Comparison of ENCODE assay signal across 20 mouse cellular contexts in genomic region chr11:44708290-44708685, GRCm38 (mm10).
DNase-seq lines count a peak whose midpoint lies in the region; ATAC-seq and TF ChIP-seq lines count a peak whose summit lies in the region.
"Had no signal": no experiment of that assay in that cellular context is flagged by ENCODE, and none has a peak within 500 bp of the region (broad histone marks: within the 10 kb centered on the region; RNA-seq: fewer than 3 reads in every experiment).

No protein-coding gene starts in this region.

- no peaks in the 10 kb centered on the region for H3K9me3 ChIP-seq in forebrain, embryonic 10.5 days
- no peaks in the 10 kb centered on the region for H3K9me3 ChIP-seq in forebrain, postnatal 0 days (ENCODE audit: low read length)
- H3K9me3 ChIP-seq in heart, postnatal 0 days (replicated peaks; ENCODE audit: control insufficient read depth, low read length) = no peaks in the 10 kb centered on the region
- H3K9me3 ChIP-seq in heart, embryonic 12.5 days (replicated peaks) = no peaks in the 10 kb centered on the region
- no peaks in the 10 kb centered on the region for H3K9me3 ChIP-seq in midbrain, embryonic 11.5 days (ENCODE audit: control insufficient read depth, low read length)
- no peaks in the 10 kb centered on the region for H3K9me3 ChIP-seq in midbrain, postnatal 0 days (ENCODE audit: low read length)
- H3K9me3 ChIP-seq: kidney, embryonic 15.5 days; liver, embryonic 15.5 days; neural tube, embryonic 15.5 days had no signal

- H3K9ac ChIP-seq in forebrain, postnatal 0 days = no peak overlapping the region
- no peak overlapping the region for H3K9ac ChIP-seq in heart, postnatal 0 days (replicated peaks; ENCODE audit: low read depth, low read length)
- no peak overlapping the region for H3K9ac ChIP-seq in heart, embryonic 12.5 days
- no peak overlapping the region for H3K9ac ChIP-seq in midbrain, embryonic 11.5 days (ENCODE audit: low read length)
- H3K9ac ChIP-seq in midbrain, postnatal 0 days (replicated peaks; ENCODE audit: low read length, poor library complexity, severe bottlenecking) = no peak overlapping the region
- H3K9ac ChIP-seq: kidney, embryonic 15.5 days; liver, embryonic 15.5 days; neural tube, embryonic 15.5 days had no signal

- 81% methylated on average over 6 of the region's 6 CpGs for WGBS in forebrain, embryonic 10.5 days
- WGBS in forebrain, postnatal 0 days = 88% methylated on average over 6 of the region's 6 CpGs
- WGBS in heart, postnatal 0 days = 75% methylated on average over 6 of the region's 6 CpGs
- 60% methylated on average over 6 of the region's 6 CpGs for WGBS in heart, embryonic 12.5 days
- WGBS in midbrain, embryonic 11.5 days = 76% methylated on average over 6 of the region's 6 CpGs
- 88% methylated on average over 6 of the region's 6 CpGs for WGBS in midbrain, postnatal 0 days

- no peak for DNase-seq in forebrain, embryonic 10.5 days (ENCODE audit: extremely low spot score, low spot score)
- no peak for DNase-seq in forebrain, postnatal 0 days
- DNase-seq in heart, postnatal 0 days (ENCODE audit: low spot score) = no peak
- DNase-seq in midbrain, embryonic 11.5 days (ENCODE audit: low spot score, missing footprints) = peak; percentile 72
- DNase-seq in midbrain, postnatal 0 days (ENCODE audit: low spot score) = no peak
- no peak for DNase-seq in spleen, adult 12 weeks (ENCODE audit: low spot score)
- DNase-seq: adrenal gland, postnatal 25 days; cerebellum, adult 9-10 months; kidney, postnatal 36 days; liver; lung, postnatal 4 days; right cerebral cortex, adult 18-20 months; right cerebral cortex, postnatal 4 days; thymus, adult 18-20 months; thymus, postnatal 36 days had no signal

- H3K4me3 ChIP-seq in forebrain, embryonic 10.5 days = no peak overlapping the region
- H3K4me3 ChIP-seq in forebrain, postnatal 0 days (ENCODE audit: low read depth, low read length) = no peak overlapping the region
- no peak overlapping the region for H3K4me3 ChIP-seq in heart, postnatal 0 days (ENCODE audit: low read depth, low read length)
- H3K4me3 ChIP-seq in heart, embryonic 12.5 days = no peak overlapping the region
- no peak overlapping the region for H3K4me3 ChIP-seq in midbrain, embryonic 11.5 days (ENCODE audit: low read depth, low read length)
- no peak overlapping the region for H3K4me3 ChIP-seq in midbrain, postnatal 0 days (ENCODE audit: low read depth, low read length)
- H3K4me3 ChIP-seq: liver, embryonic 15.5 days; neural tube, embryonic 15.5 days had no signal

- no peak for TF ChIP-seq CTCF in forebrain, postnatal 0 days (IDR thresholded peaks at IDR 0.05; ENCODE audit: low read depth)
- no peak for TF ChIP-seq CTCF in heart, postnatal 0 days (IDR thresholded peaks at IDR 0.05; ENCODE audit: low read depth)
- no peak for TF ChIP-seq CTCF in midbrain, postnatal 0 days (IDR thresholded peaks at IDR 0.05)

- H3K36me3 ChIP-seq in forebrain, embryonic 10.5 days (replicated peaks) = no peaks in the 10 kb centered on the region
- no peaks in the 10 kb centered on the region for H3K36me3 ChIP-seq in forebrain, postnatal 0 days (ENCODE audit: insufficient read depth)
- H3K36me3 ChIP-seq in heart, postnatal 0 days (replicated peaks; ENCODE audit: control insufficient read depth, insufficient read depth, low read length) = no peaks in the 10 kb centered on the region
- no peaks in the 10 kb centered on the region for H3K36me3 ChIP-seq in heart, embryonic 12.5 days
- H3K36me3 ChIP-seq in midbrain, embryonic 11.5 days (ENCODE audit: control insufficient read depth, insufficient read depth, low read length) = no peaks in the 10 kb centered on the region
- H3K36me3 ChIP-seq in midbrain, postnatal 0 days (ENCODE audit: insufficient read depth, low read length) = no peaks in the 10 kb centered on the region
- H3K36me3 ChIP-seq: kidney, embryonic 15.5 days; liver, embryonic 15.5 days; neural tube, embryonic 15.5 days had no signal

- H3K4me1 ChIP-seq in forebrain, embryonic 10.5 days = peaks cover 17% of the 10 kb centered on the region
- H3K4me1 ChIP-seq in forebrain, postnatal 0 days (ENCODE audit: insufficient read depth) = no peaks in the 10 kb centered on the region
- H3K4me1 ChIP-seq in heart, postnatal 0 days (ENCODE audit: control insufficient read depth, insufficient read depth) = peaks cover 11% of the 10 kb centered on the region; the same call in 1 of the 2 replicates
- H3K4me1 ChIP-seq in heart, embryonic 12.5 days (replicated peaks) = peaks cover 8% of the 10 kb centered on the region
- H3K4me1 ChIP-seq in midbrain, embryonic 11.5 days (ENCODE audit: control insufficient read depth, insufficient read depth, low read length) = peaks cover 9% of the 10 kb centered on the region
- H3K4me1 ChIP-seq in midbrain, postnatal 0 days (ENCODE audit: insufficient read depth, low read length) = no peaks in the 10 kb centered on the region
- H3K4me1 ChIP-seq: liver, embryonic 15.5 days had no signal

- peaks cover 8% of the 10 kb centered on the region; the same call in 1 of the 2 replicates for H3K27me3 ChIP-seq in forebrain, embryonic 10.5 days (ENCODE audit: poor library complexity, severe bottlenecking)
- H3K27me3 ChIP-seq in forebrain, postnatal 0 days (ENCODE audit: insufficient read depth, low read length) = peaks cover 7% of the 10 kb centered on the region
- H3K27me3 ChIP-seq in heart, postnatal 0 days (ENCODE audit: control insufficient read depth, insufficient read depth, low read length) = no peaks in the 10 kb centered on the region
- no peaks in the 10 kb centered on the region for H3K27me3 ChIP-seq in heart, embryonic 12.5 days (replicated peaks)
- H3K27me3 ChIP-seq in midbrain, embryonic 11.5 days (ENCODE audit: control insufficient read depth, insufficient read depth, low read length) = no peaks in the 10 kb centered on the region
- H3K27me3 ChIP-seq in midbrain, postnatal 0 days (ENCODE audit: insufficient read depth, low read length) = no peaks in the 10 kb centered on the region
- H3K27me3 ChIP-seq: kidney, embryonic 15.5 days; liver, embryonic 15.5 days; neural tube, embryonic 15.5 days had no signal

- no peak for ATAC-seq in forebrain, postnatal 0 days
- no peak for ATAC-seq in heart, postnatal 0 days (ENCODE audit: insufficient read depth, low read depth)
- ATAC-seq in heart, embryonic 12.5 days (ENCODE audit: insufficient number of reproducible peaks, low FRiP score) = no peak
- ATAC-seq in midbrain, embryonic 11.5 days (ENCODE audit: low FRiP score) = no peak
- ATAC-seq in midbrain, postnatal 0 days (ENCODE audit: low FRiP score) = no peak
- ATAC-seq: intestine, postnatal 0 days had no signal

- H3K27ac ChIP-seq in forebrain, embryonic 10.5 days = 0 out of 2 replicates have a peak overlapping the region, but pooled peaks have one; percentile 76
- H3K27ac ChIP-seq in forebrain, postnatal 0 days (ENCODE audit: low read depth, low read length) = no peak overlapping the region
- H3K27ac ChIP-seq in heart, postnatal 0 days (ENCODE audit: low read depth) = peak overlapping the region; percentile 66; the same call in 1 of the 2 replicates
- no peak overlapping the region; the same call in 1 of the 2 replicates for H3K27ac ChIP-seq in heart, embryonic 12.5 days (ENCODE audit: poor library complexity, severe bottlenecking)
- H3K27ac ChIP-seq in midbrain, embryonic 11.5 days (ENCODE audit: low read depth, low read length) = no peak overlapping the region
- no peak overlapping the region for H3K27ac ChIP-seq in midbrain, postnatal 0 days (ENCODE audit: low read depth, low read length)
- H3K27ac ChIP-seq: liver, embryonic 15.5 days had no signal

- no peak overlapping the region for H3K4me2 ChIP-seq in forebrain, postnatal 0 days (ENCODE audit: low read depth)
- no peak overlapping the region for H3K4me2 ChIP-seq in heart, postnatal 0 days (ENCODE audit: low read depth, low read length)
- H3K4me2 ChIP-seq in heart, embryonic 12.5 days = no peak overlapping the region
- no peak overlapping the region for H3K4me2 ChIP-seq in midbrain, embryonic 11.5 days
- no peak overlapping the region for H3K4me2 ChIP-seq in midbrain, postnatal 0 days (ENCODE audit: low read depth, low read length, poor library complexity, severe bottlenecking)
- H3K4me2 ChIP-seq: liver, embryonic 15.5 days had no signal

- TF ChIP-seq EP300 in heart, postnatal 0 days (IDR thresholded peaks at IDR 0.05; ENCODE audit: low read depth) = no peak

Comparison
In these comparisons a context has a peak if more than half of its experiments do, and no peak if none do; other contexts are left out.
1. H3K27ac ChIP-seq: peak in forebrain, embryonic 10.5 days (single experiment) and heart, postnatal 0 days (single experiment); none in forebrain, postnatal 0 days (single experiment), heart, embryonic 12.5 days (single experiment), midbrain, embryonic 11.5 days (single experiment) and midbrain, postnatal 0 days (single experiment).